In genomic region chr15:79997988-79998387, GRCm38 (mm10) we compare ENCODE assay signal across 16 mouse cellular contexts. TPM values are rescaled to one million over a fixed set of nuclear protein-coding genes. Genes with fewer than 3 reads are reported as not detected.
"Had no signal": no experiment of that assay in that cellular context is flagged by ENCODE, and none has a peak within 500 bp of the region (broad histone marks: within the 10 kb centered on the region; RNA-seq: fewer than 3 reads in every experiment).

No protein-coding gene starts in this region.

- H3K27ac ChIP-seq: liver, embryonic 12.5 days; liver, embryonic 14.5 days; macrophage; midbrain, embryonic 13.5 days; midbrain, embryonic 15.5 days; neural tube, embryonic 12.5 days had no signal

- H3K4me2 ChIP-seq: liver, embryonic 12.5 days; lung, embryonic 14.5 days; midbrain, embryonic 11.5 days; midbrain, embryonic 13.5 days; midbrain, embryonic 15.5 days; neural tube, embryonic 12.5 days had no signal

- ATAC-seq: liver, embryonic 12.5 days; midbrain, embryonic 13.5 days; midbrain, embryonic 15.5 days had no signal

- H3K9ac ChIP-seq: liver, embryonic 12.5 days; liver, embryonic 14.5 days; lung, embryonic 14.5 days; midbrain, embryonic 13.5 days; midbrain, embryonic 15.5 days; neural tube, embryonic 12.5 days had no signal

- H3K4me1 ChIP-seq: midbrain, embryonic 13.5 days; midbrain, embryonic 15.5 days; neural tube, embryonic 12.5 days had no signal

- H3K36me3 ChIP-seq: liver, embryonic 12.5 days; midbrain, embryonic 13.5 days; midbrain, embryonic 15.5 days; neural tube, embryonic 12.5 days had no signal

- H3K4me3 ChIP-seq: liver, embryonic 12.5 days; megakaryocyte, embryonic 14.5 days; midbrain, embryonic 13.5 days; midbrain, embryonic 15.5 days; neural tube, embryonic 12.5 days had no signal

- DNase-seq: lung, embryonic 14.5 days; right cerebral cortex, postnatal 25 days; right cerebral cortex, postnatal 4 days; spleen, adult 18-20 months; thymus, adult 18-20 months; thymus, postnatal 14 days; thymus, postnatal 36 days had no signal

- H3K9me3 ChIP-seq: liver, embryonic 12.5 days; megakaryocyte, embryonic 14.5 days; midbrain, embryonic 13.5 days; midbrain, embryonic 15.5 days; neural tube, embryonic 12.5 days had no signal

- H3K27me3 ChIP-seq: liver, embryonic 12.5 days; megakaryocyte, embryonic 14.5 days; midbrain, embryonic 13.5 days; midbrain, embryonic 15.5 days; neural tube, embryonic 12.5 days had no signal

RNA-seq across cellular contexts. Expression of gene Pdgfb, which starts 16.8 kb away (rescaled TPM):
- total RNA-seq: megakaryocyte progenitor cell, adult 5-6 weeks had no signal
